Mouse (Mus musculus) limb, embryonic 11.5 days (tissue): ENCODE measurements around the gene Myzap. TPM values are rescaled to one million over a fixed set of nuclear protein-coding genes. Genes with fewer than 3 reads are reported as not detected.

Source experiments
- ATAC-seq: fragments of 200-750 bp; cut with Nextera tagmentation; 2 replicates; pipeline ENCODE4 v1.8.0; 2017; ENCODE audit warnings: low read depth; ENCODE audit not compliant: insufficient number of reproducible peaks, low FRiP score, low TSS enrichment
- DNase-seq: peaks from one replicate; pipeline ENCODE4 v3.0.0-alpha.2; 2015; ENCODE audit warnings: low spot score
- H3K27ac ChIP-seq: fragments of 300-500 bp; sonication (generic); replicated peaks from 2 replicates; pipeline ENCODE4 v1.5.1; 2014; ENCODE audit warnings: low read depth, mild to moderate bottlenecking, low read length
- H3K27me3 ChIP-seq: fragments of 300-500 bp; sonication (generic); 2 replicates; pipeline ENCODE4 v1.6.1; 2014; ENCODE audit warnings: mild to moderate bottlenecking, low read length, mixed read lengths; ENCODE audit not compliant: control insufficient read depth, insufficient read depth
- H3K36me3 ChIP-seq: fragments of 300-500 bp; sonication (generic); 2 replicates; pipeline ENCODE4 v1.6.1; 2014; ENCODE audit warnings: mild to moderate bottlenecking, low read length, moderate library complexity, mixed read lengths; ENCODE audit not compliant: control insufficient read depth, insufficient read depth
- H3K4me1 ChIP-seq: fragments of 300-500 bp; sonication (generic); 2 replicates; pipeline ENCODE4 v1.6.1; 2014; ENCODE audit warnings: low read length, mixed read lengths; ENCODE audit not compliant: control insufficient read depth, insufficient read depth
- H3K4me2 ChIP-seq: fragments of 300-500 bp; sonication (generic); 2 replicates; pipeline ENCODE4 v1.6.1; 2014; ENCODE audit warnings: low read depth, mild to moderate bottlenecking, moderate library complexity; ENCODE audit not compliant: severe bottlenecking
- H3K4me3 ChIP-seq: fragments of 300-500 bp; sonication (generic); 2 replicates; pipeline ENCODE4 v1.5.1; 2014; ENCODE audit warnings: low read depth, low read length
- H3K9ac ChIP-seq: fragments of 300-500 bp; sonication (generic); 2 replicates; pipeline ENCODE4 v1.6.1; 2014; ENCODE audit warnings: mild to moderate bottlenecking, low read length
- H3K9me3 ChIP-seq: fragments of 300-500 bp; sonication (generic); 2 replicates; pipeline ENCODE4 v1.6.1; 2016; ENCODE audit warnings: low read length; ENCODE audit not compliant: control insufficient read depth
- WGBS: fragments of 180-500 bp; shearing (Covaris S2); extraction: QIAGEN DNeasy Blood & Tissue Kit; methylation state at CpG from one replicate; pipeline ENCODE4 v1.1.7; 2014; 5-methylcytosine and 5-hydroxymethylcytosine counted together
- polyA plus RNA-seq: library from polyadenylated mRNA; unstranded; fragments of >200 nt; fragmentation: Nextera tagmentation; extraction: Ambion mirVana; gene quantifications from 2 replicates; pipeline ENCODE4 v1.2.1, GENCODE M21; 2014

Gene Myzap
- polyA plus RNA-seq, 1 experiment from 2014 or later: 8.0 TPM

DNA sequence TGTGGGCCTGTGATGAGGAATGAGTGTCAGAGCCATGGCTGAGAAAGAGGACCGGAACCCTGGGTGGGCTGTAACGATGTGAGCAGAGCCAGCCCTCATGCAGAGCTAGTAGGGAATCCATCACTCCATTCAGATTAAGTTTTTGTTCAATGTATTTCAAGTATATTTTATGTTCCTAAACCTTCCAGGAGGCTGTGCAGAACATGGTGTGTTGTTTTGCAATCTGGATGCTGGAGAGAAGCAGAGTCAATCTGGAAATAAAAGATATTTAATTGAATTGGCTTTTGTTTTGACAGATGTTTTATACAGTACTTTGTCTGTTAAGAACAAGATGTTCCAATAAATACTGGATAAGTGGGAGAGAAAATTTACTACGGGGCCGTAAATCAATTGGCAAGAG lies 135.4 kb downstream of the Myzap start:
- Histone ChIP-seq H3K27ac (no peak overlapping the region), H3K27me3 (no peaks in the 10 kb centered on the region), H3K9ac (no peak overlapping the region), H3K4me2 (no peak overlapping the region), H3K9me3 (no peaks in the 10 kb centered on the region), H3K4me1 (no peaks in the 10 kb centered on the region), H3K4me3 (no peak overlapping the region), H3K36me3 (no peaks in the 10 kb centered on the region)
- DNase-seq: no peak
- WGBS: 66% methylated on average over 4 of the region's 4 CpGs
- ATAC-seq: no peak

Other genes with a start within 250 kb of the Myzap start
- gene Polr2m, start 106.4 kb downstream of the Myzap start, polyA plus RNA-seq: 525 and 533 TPM in 2 replicates
- gene Cgnl1, start 179.2 kb upstream of the Myzap start, polyA plus RNA-seq: 6.7 and 7.3 TPM in 2 replicates